Mouse (Mus musculus): Measurements from ENCODE around the gene Tmem132c.

GRCm38 (mm10) chr5:127324645-127325044, 83.0 kb downstream of the Tmem132c start:
- TF ChIP-seq POLR2A (IDR thresholded peaks at IDR 0.05; ENCODE audit: insufficient read length, low read depth) (no peak), POLR2AphosphoS2 (IDR thresholded peaks at IDR 0.05; ENCODE audit: insufficient read length, low read depth) (no peak), E2F4 (IDR thresholded peaks at IDR 0.05; ENCODE audit: insufficient read depth) (no peak), MAX (IDR thresholded peaks at IDR 0.05; ENCODE audit: low read depth) (no peak), TCF12 (IDR thresholded peaks at IDR 0.05; ENCODE audit: insufficient read depth, poor library complexity, severe bottlenecking) (no peak), USF1 (IDR thresholded peaks at IDR 0.05; ENCODE audit: low read depth) (no peak), MYOG (IDR thresholded peaks at IDR 0.05; ENCODE audit: control insufficient read depth in 1 of 3, insufficient read depth in 1 of 3, insufficient read length in 2 of 3, low read depth in 2 of 3) (no peak), MYOD1 (IDR thresholded peaks at IDR 0.05; ENCODE audit: control insufficient read depth in 1 of 3, insufficient read length in 2 of 3, low read depth in 2 of 3) (no peak), TCF3 (IDR thresholded peaks at IDR 0.05; ENCODE audit: insufficient read length, low read depth) (no peak), CEBPB (IDR thresholded peaks at IDR 0.05; ENCODE audit: insufficient read depth, poor library complexity, severe bottlenecking) (no peak), REST (IDR thresholded peaks at IDR 0.05; ENCODE audit: insufficient read depth, insufficient read length) (no peak)

Data from myocyte (in vitro differentiated cells).